Mouse (Mus musculus) c-Kit-positive CD71-positive TER-119-negative erythroid progenitor cells, embryonic 14.5 days (primary cell): Measurements from ENCODE around the gene Ccdc106.
"Not testable (repeated sequence)": the region's sequence is repeated elsewhere in the genome, so short reads cannot be mapped to it uniquely, and the experiment has no call there.

Source experiments
- DNase-seq: peaks from one replicate; pipeline ENCODE4 v3.0.0-alpha.2; 2013; ENCODE audit warnings: low read depth

Ccdc106 gene

GRCm38 (mm10) chr7:5015118-5016001 is 5.0 kb upstream of the Ccdc106 start, which contains the start of gene Gm44973:
Gene Gm44973, plus strand, starts transcription at chr7:5015496.
- DNase-seq, result peak; percentile 90

DNA sequence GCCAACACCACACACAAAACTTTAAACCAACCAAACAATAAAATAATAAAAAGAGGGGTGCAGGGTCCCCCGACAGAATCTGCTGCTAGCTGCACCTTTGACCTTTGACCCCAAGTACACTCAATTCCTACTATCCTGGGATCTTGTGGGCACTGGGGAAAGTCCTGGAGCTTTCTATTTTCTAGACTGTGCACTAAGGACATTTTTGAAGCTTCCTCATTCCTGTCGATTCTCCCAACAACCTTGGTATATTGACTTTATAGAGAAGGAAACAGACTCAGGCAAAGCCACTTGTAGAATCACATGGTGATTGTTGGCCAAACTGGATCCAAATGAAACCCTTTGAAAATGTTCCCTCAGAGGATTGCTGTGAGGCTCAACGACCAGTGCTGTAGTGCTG is 4.3 kb upstream of the Ccdc106 start:
- DNase-seq, result no peak

DNA sequence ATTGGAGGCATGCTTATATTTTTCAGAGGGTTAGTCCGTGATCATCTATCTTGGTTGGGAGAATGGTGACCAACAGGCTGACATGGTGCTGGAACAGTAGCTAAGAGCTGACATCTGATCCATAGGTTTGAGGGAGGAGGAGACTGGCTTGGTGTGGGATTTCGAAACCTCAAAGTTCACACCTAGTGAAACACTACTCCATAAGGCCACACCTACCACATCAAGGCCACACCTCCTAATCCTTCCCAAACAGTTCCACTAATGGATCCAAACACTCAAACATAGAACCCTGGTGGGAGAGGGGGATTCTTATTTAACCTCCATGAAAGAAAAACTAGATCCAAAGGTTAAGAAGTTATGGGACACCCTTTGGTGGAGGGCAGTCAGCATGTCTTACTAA is 3.4 kb upstream of the Ccdc106 start:
- DNase-seq, result no peak

DNA sequence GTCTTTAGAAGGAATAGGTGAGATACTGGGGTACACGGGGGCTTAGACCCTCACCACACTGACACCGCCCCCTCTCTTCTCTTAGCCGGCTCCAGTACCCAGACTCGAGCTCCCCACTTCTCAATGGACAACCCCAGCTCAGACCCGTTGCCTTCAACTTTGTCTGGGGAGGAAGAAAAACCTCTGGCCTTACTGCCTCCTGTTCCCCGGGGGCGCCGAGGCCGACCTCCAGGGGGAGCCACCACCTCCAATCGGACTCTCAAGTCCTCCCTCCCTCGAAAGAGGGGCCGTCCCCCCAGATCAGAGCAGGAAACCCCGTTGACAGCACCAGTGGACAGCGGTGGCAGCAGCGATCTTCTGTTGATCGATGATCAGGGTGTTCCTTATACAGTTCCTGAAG is 3.0 kb upstream of the Ccdc106 start:
- no peak for DNase-seq

DNA sequence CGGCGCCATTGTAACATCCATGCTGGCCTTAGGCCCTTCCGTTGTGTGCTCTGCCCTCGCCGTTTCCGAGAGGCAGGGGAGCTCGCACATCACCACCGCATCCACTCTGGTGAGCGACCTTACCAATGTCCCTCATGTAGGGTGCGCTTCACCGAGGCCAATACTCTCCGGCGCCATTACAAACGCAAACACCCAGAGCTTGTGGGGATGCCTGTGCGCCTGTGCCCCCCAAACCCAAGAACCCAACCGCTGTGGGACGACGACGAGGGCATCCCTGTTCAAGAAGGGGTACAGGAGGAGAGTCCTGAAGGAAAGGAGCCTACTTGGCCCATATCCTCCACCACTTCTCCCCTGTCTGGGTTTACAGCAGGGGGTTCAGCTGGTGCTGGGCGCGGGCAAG is 2.4 kb upstream of the Ccdc106 start:
- no peak for DNase-seq

DNA sequence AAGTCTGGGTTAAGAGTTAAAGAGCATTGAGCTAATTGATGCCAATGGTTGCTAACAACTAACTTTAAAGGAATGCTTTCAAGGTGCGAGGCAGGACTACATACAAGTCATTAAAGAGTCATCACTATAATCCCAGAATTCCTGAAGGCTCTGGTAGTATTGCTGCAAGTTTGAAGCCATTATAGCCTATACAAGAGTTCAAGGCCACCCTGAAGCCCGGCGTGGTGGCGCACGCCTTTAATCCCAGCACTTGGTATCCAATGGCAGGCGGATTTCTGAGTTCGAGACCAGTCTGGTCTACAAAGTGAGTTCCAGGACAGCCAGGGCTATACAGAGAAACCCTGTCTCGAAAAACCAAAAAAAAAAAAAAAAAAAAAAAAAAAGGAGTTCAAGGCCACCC is 777 bp upstream of the Ccdc106 start:
- not testable (repeated sequence) for DNase-seq

DNA sequence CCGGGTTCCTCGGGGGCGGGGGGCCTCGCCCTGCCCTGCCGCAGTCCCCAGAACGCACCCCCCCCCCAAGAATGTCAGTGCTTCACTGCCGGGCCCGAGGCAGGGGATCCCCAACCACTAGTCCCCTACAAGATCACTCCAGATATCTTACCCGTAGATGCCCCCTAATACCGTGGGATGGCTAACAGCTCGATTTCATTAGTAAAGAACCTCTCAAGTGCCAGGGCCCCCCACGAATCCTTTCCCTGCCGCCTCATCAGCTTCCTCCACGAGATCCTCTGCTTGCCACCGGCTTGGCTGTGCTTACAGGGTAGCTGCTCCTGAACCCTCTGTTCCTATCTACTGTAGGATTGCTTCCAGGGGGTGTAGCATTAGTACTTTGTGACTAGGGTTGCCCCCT is 332 bp downstream of the Ccdc106 start:
- no peak for DNase-seq

GRCm38 (mm10) chr7:5021197-5021596 is 844 bp downstream of the Ccdc106 start:
- no peak for DNase-seq

DNA sequence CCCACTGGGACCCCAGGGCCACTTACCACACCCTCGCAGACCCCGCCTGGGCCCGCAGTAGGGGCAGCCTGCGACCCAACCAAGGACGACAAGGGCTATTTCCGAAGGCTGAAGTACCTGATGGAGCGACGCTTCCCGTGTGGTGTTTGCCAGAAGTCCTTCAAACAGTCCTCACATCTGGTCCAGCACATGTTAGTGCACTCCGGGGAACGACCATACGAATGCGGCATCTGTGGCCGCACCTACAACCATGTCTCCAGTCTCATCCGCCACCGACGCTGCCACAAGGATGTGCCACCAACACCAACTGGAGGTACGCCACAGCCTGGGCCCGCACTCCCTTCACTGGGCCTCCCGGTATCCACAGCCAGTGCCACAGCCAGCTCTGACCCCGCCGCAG is 9.2 kb downstream of the Ccdc106 start:
- no peak for DNase-seq

DNA sequence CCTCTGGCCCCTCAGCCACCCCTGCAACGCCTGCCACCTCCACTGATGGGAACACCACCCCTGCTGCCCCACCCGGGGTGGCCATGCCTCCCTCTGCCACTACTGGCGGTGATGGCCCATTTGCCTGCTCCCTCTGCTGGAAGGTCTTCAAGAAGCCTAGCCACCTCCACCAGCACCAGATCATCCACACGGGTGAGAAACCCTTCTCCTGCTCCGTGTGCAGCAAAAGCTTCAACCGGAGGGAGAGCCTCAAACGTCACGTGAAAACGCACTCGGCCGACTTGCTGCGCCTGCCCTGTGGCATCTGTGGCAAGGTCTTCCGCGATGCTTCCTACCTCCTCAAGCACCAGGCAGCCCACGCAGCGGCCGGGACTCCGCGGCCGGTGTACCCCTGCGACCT is 9.6 kb downstream of the Ccdc106 start:
- no peak for DNase-seq

DNA sequence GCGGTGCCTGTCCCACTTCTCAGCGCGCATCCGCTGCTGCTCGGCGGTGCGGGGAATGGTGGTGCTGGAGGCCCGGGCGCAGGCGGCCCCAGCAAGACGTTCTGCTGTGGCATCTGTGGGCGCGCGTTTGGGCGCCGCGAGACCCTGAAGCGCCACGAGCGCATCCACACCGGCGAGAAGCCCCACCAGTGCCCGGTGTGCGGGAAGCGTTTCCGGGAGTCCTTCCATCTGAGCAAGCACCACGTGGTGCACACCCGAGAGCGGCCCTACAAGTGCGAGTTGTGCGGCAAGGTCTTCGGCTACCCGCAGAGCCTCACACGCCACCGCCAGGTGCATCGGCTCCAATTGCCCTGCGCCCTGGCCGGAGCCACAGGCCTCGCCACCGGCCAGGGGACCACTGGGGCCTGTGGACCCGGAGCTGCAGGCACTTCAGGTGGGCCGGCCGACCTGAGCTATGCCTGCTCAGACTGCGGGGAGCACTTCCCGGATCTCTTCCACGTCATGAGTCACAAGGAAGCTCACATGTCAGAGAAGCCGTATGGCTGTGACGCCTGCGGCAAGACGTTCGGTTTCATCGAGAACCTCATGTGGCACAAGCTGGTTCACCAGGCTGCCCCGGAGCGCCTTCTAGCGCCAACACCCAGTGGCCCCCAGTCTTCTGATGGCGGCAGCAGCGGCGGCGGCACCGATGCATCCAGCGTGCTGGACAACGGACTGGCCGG is 10.4 kb downstream of the Ccdc106 start:
- no peak for DNase-seq

- no peak for DNase-seq
These were observed 11.1 kb downstream of the Ccdc106 start for GRCm38 (mm10) chr7:5031496-5031895.

DNA sequence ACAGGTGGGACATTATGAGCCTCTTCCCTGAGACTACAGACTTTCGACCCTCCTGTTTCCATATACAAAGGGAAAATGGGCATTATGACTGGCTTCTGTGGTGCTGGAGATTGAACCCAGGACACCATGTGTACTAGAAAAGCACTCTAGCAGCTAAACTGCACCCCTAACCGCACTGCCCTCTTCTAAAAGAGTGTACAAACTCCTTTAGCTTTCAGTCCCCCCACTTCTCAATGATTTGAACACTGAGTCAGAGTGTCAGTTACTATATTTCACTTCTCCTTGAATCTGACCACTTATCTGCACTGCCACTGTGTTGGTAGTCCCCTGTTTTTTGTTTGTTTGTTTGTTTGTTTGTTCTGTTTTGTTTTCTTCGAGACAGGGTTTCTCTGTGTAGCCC is 13.5 kb downstream of the Ccdc106 start, which contains the start of gene 4632433K11Rik:
Gene 4632433K11Rik, plus strand, starts transcription at position 301 of the 400 bp plus-strand sequence.
- DNase-seq, result no peak

GRCm38 (mm10) chr7:5035628-5036027 is 15.3 kb downstream of the Ccdc106 start:
- DNase-seq, result no peak

GRCm38 (mm10) chr7:5036136-5036535 is 15.8 kb downstream of the Ccdc106 start:
- no peak for DNase-seq

GRCm38 (mm10) chr7:5037026-5037425 is 16.7 kb downstream of the Ccdc106 start:
- DNase-seq, result no peak

DNA sequence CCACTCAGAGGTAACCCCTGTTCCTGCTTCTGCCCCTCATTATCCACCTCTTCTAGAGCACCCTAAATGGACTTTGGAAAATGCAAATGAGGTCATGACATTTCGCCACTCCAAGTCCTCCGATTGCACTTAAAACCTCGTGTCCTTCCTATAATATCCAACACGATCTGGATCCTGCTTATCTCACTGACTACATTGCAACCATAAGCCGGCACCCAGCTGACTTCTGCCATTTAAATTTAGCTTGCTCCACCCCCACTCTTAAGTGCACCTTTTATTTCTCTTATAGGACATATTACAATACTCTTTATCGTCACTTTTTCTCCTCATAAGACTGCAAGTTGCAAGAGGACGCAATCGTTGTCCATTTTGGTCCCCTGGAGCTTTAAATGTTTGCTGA is 17.1 kb downstream of the Ccdc106 start:
- no peak for DNase-seq

DNA sequence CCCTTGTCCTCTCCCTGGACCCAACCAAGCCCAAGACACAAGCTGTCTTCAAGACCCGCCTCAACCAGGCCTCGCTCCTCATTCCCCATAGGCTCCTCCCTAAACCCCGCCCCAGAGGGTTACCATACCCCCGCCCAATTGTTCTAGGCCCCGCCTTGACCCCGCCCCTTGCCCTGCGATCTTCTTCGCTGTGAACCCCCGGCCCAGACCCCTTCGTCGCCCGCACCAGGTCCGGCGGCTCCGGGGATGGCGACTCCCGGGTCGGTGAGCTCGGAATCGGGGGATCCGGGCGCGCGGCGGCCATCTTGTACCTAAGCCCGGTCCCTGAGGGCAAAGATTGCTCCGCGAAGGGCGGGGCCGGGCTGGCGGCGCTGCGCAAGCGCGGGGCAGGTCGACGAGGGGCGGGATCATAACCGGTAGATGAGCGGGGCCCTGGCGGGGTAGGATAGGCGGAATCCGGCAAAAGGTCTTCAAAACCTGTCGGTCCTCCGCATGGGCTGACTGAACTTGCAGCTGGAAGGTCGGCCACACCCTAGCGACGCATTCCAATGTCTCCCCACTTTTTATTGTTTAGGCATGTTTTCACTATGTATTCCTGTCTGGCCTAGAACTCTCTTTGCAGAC is 17.9 kb downstream of the Ccdc106 start, which contains the start of gene Zfp784:
Gene Zfp784, minus strand, starts transcription at position 338 of the 624 bp plus-strand sequence.
- peak; percentile 84 for DNase-seq

DNA sequence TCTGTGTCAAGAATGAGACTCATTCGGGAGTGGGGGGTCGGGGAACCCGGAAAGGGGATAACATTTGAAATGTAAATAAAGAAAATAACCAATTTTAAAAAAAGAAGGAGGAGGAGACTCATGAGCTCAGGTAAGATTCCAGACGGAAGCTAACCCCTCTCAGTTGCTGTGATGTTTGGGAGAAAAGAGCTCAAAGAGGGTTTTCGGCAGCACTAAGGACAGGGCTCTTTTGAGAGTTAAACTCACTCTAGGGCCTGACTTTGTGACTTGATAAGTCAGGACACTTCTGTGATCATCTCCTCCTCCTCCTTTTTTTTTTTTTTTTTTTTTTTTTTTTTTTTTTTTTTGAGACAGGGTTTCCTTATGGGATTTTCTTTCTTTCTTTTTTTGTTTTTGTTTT is 18.6 kb downstream of the Ccdc106 start:
- DNase-seq, result no peak

GRCm38 (mm10) chr7:5044981-5045380 is 24.6 kb downstream of the Ccdc106 start:
- no peak for DNase-seq

- no peak for DNase-seq
These were observed 25.8 kb downstream of the Ccdc106 start for GRCm38 (mm10) chr7:5046112-5046511.

DNA sequence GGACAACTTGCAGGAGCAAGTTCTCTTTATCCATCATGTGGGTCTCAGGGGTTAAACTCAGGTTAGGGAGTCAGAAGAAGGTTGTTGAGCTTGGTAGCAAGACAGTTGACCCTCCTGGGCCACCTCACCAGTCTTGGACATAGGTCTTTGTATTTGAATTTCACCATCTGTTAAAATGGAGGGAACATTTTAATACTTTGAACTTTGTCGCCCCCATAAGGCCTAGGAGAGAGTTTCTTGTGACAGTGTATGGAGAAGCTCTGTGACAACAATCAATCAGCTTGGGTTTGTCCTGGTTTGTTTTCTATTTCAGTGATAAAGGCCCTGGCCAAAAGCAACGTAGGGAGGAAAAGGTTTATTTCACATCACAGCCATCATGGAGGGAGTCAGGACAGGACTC is 27.0 kb downstream of the Ccdc106 start:
- DNase-seq, result no peak
